Mouse (Mus musculus): ENCODE results near the gene Cdca3.

The Cdca3 gene

GRCm38 (mm10) chr6:124836411-124836810 lies 7.1 kb downstream of the Cdca3 start:
- no peak for DNase-seq

DNA sequence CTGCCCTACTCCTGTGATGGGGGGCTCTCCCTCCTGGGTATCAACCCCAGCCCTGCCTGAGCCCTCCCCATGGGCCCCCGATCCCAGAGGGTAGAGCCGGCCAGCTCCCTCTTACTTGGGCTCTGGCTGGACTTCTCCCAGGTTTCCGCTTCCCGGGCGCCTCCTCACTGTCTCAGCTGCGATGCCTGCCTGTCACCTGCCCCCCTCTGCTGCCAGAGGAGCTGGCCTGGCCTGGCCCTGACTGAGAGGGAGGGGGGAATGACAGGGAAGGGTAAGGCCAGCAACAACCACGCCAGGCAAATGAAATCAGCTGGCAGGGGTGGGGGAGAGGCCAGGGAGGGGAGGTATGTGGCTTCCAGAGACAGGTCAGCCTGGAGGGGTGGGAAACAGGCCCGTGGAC lies 10.5 kb downstream of the Cdca3 start:
- no peak for DNase-seq

DNA sequence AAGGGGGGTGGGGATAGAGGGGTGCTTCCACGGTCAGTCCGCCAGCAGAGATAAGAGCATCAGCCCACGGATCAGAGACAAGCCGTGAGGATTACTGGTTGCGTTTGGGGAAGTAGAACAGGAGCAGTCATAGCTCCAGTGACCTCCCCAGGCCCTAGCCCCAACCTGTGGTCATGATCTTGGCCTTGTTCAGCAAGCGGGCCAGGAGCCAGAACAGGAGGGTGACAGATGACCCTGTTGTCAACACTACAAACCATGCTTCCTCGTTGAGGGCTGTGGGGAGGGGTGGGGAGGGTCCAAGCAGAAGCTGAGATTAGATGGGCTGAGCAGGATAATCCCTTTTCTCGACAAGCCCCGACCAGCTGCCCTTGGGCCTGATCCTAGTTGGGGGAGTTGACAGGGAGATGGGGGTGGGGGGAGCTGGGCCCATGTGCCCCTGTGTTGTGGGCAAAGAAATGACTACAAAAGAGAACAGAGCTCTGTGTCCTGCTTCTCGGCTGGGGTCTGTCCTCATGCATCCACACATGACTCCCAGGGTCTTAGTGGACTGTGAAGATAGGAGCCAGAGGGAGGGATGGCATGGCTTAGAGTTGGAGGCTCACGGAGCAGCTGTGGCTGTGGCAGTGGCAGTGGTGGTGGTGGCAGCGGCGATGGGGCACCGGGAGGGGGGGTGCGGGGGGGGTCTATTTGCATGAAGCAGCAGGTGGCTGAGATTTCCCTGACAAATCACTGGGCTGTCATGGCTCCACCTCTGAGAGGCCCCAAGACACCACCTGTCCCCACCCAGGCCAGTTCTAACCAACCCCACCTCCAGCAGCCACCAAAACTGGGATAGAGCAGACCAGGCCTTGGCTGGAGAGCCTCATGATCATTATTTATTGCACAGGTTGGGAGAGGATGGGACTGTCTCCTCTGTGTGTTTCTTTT lies 11.2 kb downstream of the Cdca3 start, which contains the start of gene Gnb3:
Gene Gnb3 (minus strand): TSS at position 35 of the 927 bp plus-strand sequence.
- DNase-seq: no peak

DNA sequence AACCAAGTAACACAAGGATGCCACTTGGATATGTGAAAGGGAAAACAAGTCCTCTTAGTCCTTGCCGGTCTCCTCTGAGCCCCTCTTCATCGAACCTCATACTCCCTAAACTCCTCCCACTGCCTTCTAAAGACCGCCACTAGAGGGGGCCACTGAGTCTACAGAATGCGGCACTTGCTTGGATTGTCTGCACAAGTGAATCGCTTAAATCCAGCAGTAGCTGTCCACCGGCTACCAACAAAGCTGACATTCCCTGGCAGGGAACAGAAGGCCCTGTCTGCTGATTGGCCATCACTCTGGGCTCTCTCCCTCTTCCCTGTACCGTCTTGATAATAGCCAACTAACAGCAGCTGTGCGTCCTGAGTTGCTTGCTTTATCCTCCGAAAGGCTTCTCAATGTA lies 18.0 kb downstream of the Cdca3 start:
- peak; percentile 97 for DNase-seq

DNA sequence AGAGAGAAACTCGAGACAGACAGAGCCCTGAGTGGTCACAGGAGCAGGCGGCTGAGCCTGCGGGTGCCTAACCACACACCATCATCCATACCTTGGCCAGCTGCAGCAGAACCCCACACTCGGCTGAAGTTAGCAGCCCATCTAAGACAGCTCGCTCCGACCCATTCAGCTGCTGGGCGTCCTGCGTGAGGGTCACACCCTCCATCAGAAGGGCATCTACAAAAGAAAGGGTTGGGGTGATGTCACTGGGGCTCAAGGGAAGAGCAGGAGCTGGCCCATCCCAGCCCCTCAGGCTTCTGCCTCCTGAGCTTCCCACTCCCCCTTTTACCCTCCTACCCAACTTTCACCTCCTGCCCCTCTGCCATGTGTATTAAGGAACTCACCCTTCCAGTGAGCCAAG lies 21.2 kb downstream of the Cdca3 start:
- DNase-seq: no peak

DNA sequence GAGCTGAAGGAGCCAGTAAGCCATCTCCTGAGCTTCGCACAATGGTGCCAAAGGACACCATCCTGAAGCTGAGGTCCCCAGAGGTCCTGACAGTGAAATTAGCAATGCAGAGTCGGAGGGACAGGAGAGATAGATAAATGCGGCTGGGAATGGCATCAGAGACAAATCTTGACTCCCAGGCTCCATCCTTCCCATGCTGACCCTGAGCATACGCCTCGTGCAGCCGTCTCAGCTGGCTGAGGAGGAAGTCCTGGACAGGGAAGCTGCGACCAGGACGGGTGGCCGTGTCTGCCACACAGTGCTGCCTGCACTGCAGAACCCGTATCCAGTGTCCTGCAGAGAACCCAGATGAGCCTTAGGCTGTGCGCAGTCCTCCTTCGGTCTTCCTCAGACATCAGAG lies 25.3 kb downstream of the Cdca3 start:
- no peak for DNase-seq

DNA sequence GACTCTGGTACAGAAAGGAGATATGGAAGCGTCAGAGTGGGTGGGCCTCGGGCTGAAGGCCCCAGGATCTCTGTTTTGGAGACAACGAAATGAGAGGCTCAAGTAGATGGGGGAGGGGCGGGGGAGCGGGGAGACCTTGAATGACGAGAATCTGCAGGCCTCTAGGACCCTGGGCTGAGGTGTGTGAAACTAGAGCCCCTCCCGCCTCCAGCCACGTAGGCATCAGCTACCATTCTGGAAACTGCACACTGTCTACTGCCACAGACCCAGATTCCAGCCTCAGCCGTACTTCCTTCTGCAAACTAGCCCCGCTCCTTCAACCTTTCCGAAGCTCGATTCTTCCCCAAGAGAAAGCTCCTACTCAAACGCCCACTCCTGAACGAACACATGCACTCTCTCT lies 27.0 kb downstream of the Cdca3 start:
- DNase-seq: no peak

DNA sequence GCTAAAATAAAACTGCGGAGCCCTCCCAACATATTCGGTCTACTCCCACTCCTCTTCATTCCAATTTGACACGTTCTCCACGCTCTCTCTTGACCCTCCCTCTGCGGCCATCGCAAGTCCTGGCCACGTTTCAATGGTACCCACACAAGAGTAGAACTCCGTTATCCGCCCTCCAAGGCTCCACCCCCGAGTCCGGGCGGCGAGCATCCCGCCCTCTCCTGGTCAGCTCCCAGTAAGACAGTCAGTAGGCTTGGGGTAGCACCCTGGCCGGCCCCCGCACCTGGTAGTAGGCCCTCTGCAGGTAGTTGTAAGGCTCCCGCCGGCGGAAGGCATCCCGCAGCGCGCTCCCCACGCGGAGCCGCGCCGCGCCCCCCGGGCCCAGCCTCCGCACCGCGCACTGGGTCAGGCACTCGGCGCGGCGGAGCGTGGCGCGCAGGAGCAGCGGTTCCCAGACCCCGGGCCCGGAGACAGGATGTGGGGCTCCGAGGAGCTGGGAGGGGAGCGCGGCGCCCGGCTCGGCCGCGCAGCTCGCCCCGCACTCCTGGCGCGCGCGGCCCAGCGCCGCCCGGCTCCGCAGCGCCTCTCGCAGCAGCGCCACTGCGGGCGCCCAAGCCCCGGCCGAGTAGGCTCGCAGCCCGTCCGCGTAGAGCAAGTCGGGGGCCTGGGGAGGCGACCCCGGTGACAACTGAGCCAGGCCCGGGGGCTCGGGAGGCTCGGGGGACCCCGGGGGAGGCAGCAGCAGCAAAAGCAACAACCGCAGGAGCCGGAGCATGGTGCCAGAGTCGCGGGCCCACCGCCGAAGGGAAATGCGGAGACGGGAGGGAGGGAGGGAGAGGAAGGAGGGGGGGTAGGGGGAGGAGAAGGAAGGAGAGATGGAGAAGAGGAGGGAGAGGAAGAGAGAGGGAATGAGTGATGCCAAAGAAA lies 27.8 kb downstream of the Cdca3 start, which contains the start of gene P3h3:
Gene P3h3 (minus strand): TSS at position 837 of the 924 bp plus-strand sequence.
- DNase-seq: peak; percentile 80 to 83

DNA sequence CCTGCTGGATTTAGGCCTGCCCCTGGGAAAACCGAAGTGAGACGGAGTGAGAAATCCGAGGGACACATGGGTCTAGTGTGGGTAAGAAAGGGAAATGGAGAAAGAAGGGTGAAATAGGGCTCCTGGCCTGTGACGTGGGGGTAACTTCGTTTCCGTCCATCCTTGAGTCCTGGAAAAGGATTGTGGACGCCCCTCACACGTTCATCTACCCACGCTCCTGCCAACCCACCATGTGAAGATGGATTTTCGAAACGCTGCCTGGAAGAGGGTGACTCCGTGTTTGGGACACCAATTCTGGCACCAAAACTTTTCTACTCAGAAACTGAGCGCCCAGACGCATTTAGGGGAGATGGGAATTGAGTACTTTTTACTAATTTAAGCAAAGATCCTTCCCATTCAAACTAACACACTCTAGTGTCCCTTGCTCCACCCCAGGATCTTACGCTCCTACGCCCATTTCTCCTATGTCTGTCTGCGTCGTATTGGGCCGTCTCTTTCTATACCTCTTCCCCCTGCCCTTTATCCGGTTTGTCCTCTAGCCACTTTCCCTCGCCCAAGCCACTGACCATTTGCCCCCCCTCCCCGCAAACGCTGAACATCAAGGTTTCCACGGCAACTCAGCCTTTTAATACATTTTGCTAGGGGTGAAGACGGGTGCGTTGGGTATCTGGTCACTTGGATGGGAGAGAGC lies 28.6 kb downstream of the Cdca3 start:
- DNase-seq: no peak

DNA sequence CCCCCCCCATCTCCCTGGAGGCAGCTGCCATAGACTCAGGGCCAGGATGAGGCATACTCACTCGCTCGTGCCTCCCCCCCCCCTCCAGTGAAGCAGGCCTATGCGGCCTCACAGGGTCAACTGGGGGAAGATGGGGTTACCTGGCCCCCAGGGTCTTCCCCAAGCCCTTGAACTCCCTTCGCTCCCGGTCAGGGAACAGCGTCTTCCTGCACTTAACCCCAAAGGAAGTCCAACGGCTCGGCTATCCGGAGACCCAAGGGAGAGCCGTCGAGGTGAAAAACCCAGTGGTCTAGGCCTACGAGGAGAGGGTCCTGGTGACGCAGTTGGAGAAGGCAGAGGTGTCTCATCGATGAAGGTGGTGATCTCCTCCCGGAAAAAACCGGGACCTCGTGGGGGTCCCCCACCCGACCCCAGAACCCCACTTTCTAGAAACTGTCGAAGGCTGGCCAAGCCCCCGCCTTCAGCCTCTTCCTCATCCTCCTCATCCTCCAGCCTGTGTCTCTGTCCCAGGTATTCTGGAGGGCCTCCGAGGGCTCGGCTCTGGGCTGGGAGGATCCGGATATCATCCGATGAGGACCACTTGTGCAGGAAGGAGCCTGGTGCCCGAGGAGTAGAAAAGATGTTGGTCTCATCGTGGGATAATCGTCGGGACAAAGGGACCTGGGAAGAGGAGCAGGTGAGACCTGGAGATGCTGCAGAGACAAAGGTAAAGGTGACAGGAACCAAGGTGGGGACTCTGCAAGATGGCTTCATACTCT lies 29.4 kb downstream of the Cdca3 start:
- DNase-seq: no peak

GRCm38 (mm10) chr6:124859725-124860124 lies 30.4 kb downstream of the Cdca3 start:
- DNase-seq: peak; percentile 91 to 92

- no peak for DNase-seq
These were observed 31.2 kb downstream of the Cdca3 start for GRCm38 (mm10) chr6:124860511-124860910.

DNA sequence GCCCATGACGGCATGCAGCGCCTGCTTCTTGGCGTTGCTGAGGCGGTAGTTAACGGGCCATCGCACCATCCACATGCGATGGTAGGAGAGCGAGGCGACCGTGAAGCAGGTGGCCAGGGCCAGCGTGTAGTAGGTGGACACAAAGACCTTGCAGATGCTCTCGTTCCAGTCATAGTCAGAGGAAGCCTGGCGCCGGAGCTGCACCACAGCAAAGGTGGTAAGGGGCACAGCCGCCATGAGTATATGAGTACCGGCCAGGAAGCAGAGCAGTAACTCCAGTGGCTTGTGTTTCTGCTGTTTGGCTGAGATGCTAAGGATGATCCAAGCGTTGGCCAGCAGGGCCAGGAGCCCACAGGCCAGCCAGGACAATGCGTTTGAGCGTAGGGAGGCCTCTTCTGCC lies 31.9 kb downstream of the Cdca3 start:
- no peak for DNase-seq

DNA sequence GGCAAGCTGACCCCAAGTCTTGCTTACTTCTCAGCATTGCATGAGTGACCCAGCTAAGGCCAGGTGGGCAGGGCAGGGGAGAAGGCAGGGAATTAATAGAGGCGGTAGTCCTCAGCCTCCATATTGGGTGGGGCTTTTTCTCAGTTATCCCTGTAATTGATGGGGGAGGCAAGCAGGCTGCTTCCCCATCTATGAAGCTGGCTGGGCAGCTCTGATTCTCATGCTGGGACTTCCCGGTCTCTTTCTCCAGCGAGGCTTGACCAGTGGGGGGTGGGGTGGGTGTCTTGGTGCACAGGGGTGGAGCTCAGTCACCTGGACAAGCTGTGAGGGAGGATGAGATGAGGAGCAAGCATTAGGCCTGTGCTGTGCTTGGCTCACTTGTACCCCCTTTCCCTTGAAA lies 32.5 kb downstream of the Cdca3 start:
- no peak for DNase-seq

DNA sequence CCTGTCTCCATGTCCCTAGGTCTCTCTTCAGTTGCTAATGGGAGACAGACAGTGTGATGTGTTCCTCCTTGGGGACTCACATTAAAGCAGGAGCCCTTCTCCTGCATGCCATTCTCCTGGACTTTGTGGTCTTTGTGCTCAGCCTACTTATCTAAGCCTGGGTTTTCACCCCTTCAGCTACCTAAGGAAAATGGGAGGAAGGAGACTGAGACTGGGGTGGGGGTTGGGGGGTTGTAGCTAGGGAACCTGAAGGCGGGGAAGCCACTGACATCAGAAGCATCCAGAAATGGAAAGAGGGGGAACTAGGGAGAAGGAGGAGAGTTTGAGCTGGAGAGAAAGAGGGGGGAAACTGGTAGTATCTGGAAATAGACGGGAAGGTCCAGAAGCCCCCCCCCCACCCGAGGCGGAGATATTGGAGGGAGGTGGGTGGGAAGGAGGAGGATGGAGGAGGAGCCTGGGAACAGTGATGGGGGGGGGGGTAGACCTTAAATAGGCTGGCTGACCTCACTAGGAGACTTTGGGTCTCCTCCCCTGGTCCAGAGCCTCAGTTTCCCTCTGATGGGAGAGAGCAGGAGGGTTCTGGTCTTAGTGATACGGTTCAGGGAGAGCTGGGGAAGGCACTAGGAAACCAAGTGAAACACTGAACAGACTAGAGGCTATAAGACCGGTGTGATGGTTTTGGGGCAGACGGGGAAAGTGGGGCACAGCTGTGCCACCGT lies 33.2 kb downstream of the Cdca3 start:
- no peak for DNase-seq

DNA sequence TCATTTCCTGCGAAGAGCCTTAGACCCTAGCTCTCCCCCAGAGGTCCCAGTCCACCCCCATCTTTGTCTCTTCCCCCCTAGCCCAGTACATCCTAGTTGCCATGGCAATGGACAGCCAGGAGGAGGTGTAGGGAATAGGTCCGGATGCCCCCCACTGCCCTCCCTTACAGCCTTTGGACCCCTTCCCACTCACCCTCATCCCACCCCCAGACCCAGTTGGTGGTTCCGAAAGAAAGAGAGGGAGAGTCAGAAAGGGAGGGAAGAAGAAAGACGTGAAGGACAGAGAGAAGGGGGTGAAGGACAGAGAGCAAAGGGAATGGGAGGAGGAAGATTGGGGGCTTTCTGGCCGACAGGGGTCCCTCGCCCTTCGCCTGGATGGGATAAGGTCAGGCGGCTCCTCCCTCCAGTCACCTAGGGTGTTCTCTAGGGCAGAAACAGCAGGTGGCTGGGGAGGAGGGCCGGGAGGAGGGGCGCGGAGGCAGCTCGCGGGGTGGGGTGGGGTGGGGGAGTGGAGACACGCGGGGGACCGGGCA lies 33.8 kb downstream of the Cdca3 start:
- no peak for DNase-seq

GRCm38 (mm10) chr6:124863658-124864298 lies 34.4 kb downstream of the Cdca3 start, which contains the start of gene Gpr162:
Gene Gpr162 (minus strand): TSS chr6:124863983.
- peak; percentile 42 to 45 for DNase-seq

DNA sequence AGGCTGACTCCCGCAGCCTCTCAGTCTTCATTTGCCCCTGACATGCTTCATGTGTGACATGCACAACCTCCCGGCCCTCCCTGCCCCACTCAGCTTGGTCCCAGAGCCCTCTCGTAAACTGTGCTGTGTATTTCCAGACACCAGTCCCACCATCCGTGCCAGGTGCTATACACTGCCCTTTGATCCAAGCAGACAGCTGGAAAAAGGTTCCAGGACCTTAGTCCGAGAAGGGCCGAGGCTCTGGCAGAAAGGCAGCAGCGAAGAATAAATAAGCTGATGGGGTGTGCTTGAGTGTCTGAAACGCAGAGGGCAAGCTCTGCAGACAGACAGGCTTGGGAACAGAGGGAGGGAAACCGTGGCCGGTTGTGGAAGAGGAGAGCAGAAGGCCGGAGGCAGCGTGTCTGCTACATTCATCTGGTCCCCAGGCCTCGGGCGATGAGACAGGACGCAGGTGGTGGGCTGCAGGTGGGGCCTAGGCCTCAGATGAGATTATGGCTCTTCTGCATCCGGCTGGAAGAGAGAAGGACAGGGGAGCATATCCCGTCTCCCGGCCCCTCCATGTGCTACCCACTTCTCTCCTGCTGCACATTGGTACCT lies 36.5 kb downstream of the Cdca3 start:
- no peak for DNase-seq

DNA sequence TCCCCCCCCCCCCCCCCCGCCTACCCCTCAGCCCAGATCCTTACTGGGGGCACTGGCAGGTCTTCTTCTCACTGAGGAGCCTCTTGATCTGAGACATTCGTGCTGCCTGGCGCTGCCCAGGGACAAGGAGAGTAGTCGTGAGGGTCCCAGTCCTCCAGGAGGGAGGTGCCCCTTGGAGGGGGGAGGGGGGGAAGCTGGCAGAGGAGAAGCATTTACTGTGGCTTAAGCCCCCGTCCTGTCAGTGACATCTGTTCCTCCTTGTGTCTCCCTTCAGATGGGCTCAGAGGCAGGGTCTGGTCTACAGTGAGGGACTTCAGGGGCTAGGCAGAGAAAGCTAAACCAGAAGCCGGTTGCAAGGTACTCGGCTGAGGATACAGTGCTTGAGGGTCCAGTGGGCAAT lies 37.2 kb downstream of the Cdca3 start:
- no peak for DNase-seq

DNA sequence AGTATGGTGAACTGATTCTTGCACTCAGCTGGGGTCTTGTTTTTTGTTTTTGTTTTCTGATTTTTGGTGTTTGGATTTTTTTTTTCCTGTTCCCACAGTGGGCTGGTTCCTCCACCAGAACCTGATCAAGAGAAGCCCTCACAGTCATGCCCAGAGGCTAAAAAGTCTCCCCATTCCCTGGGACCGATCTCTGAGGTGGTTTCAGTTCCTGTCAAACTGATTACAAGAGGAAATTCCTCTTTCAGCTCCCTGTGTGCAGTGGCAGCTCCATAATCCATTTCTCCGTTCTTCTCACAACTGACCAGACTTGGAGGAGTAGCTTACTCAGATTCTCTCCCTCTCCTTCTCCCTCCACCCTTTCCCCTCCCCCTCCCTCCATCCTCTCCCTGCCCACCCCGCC lies 45.0 kb downstream of the Cdca3 start:
- no peak for DNase-seq

Data from B cell, adult 2 months (primary cell).